Mouse (Mus musculus): ENCODE results near the gene Rab3ip.

Gene Rab3ip

DNA sequence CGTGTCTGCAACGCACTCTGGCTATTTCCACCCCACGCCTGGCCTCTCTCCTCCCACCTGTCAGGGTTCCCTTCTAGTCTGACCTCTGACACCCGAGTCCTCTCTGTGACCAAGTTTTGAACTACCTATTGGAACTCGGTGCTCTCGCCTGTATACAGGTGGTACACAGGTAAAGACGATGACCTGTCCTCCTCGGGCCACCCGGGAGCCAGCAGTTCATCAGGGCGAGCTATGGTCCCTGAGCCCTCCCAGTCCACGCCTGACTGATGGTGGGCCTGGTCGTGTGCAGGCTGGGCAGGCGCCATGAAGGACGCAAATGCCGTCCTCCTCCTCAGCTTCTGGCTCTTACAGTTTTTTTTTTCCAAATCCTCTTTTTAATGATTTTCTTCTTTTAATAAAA is 29.2 kb downstream of the Rab3ip start:
- in situ Hi-C loops (cut with MboI, MseI), result loop anchor here (10.0 kb wide), 1 partner anchor 1667 kb away; the partner anchor contains the start of gene Tbc1d15

DNA sequence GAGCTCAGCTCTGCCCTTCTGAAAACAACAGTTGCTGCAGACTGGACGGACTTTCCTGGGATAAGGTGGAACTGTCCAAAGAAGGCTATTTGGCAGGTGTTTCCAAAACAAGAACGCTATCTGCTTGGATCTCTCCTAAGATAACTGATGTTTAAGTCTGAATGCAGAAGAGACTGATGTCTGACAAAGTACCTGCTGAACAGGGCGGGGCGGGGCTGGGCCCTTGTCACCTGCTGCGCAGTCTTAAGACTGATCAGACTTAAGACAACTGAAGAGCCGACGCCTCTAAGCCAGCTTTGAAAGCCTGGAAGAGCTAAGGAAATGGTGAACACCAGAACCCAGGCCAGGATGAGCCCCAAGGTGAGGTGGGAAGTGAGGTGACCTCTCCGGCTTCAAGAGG is 29.9 kb downstream of the Rab3ip start:
- in situ Hi-C loops (cut with MboI, MseI), result loop anchor here (10.0 kb wide), 1 partner anchor 1666 kb away; the partner anchor contains the start of gene Tbc1d15

GRCm38 (mm10) chr10:116919368-116920317 is 30.9 kb downstream of the Rab3ip start:
- in situ Hi-C loops (cut with MboI, MseI), result loop anchor here (5.0 to 10.0 kb wide), 2 partner anchors 367 to 1665 kb away; partner anchors contain the start of gene Tbc1d15

DNA sequence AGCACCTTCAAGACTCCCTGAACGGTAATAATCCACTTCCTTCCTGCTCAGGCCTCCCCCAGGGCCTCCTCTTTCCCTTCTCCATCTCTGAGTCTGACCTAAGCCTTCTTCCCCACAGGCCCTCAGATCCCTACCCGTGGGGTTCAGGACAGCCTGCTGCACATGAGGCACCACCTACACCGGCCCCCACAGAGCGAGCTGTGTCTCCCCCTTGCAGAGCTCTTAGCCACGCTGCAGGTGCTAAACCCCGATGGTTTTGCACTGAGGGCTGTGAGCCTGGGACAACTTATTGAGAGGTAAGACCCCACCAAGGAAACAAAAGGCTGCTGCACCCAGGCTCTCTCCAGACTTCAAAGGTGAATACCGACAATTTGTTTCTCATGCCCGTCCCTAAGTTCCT is 34.0 kb downstream of the Rab3ip start:
- in situ Hi-C loops (cut with MboI, MseI), result loop anchor here (5.0 kb wide), 1 partner anchor 364 kb away; no protein-coding TSS in a partner anchor

DNA sequence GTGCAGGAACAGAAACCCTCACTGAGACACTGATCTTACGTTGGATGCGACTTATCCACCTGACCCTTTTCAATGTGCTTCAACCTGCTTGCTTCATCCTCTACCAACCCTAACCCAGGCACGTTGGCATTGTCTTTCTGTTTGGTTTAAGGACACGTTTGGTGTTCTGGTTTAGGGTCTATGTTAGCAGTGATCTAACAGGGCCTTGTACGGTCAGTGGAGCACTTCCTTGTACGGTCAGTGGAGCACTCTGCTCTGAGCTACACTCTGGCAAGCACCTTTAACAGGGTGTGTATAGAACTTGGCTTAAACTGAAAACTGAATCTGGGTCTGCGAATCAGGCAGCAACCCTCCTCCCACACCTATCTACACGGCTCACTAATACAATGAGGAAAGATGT is 35.3 kb downstream of the Rab3ip start:
- in situ Hi-C loops (cut with MboI, MseI), result loop anchor here (5.0 kb wide), 1 partner anchor 363 kb away; no protein-coding TSS in a partner anchor

DNA sequence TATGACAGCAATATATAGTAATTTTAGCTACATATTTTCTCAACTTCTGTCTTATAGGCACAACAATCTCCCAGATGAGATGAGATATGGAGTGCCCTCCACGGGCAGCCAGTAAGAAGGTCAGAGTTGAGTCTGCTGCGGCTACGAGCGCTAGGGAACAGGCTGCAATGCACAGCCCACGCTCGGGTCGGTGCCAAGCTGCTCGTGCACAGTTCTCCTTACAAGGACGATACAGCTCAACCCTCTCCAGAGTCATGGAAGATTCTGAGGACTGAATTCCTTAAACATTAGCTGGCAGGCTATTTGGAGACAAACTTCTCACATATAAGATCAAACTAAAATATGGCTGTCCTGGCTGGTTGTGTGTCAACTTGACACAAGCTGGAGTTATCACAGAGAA is 36.0 kb downstream of the Rab3ip start:
- in situ Hi-C loops (cut with MboI, MseI), result no loop called here

DNA sequence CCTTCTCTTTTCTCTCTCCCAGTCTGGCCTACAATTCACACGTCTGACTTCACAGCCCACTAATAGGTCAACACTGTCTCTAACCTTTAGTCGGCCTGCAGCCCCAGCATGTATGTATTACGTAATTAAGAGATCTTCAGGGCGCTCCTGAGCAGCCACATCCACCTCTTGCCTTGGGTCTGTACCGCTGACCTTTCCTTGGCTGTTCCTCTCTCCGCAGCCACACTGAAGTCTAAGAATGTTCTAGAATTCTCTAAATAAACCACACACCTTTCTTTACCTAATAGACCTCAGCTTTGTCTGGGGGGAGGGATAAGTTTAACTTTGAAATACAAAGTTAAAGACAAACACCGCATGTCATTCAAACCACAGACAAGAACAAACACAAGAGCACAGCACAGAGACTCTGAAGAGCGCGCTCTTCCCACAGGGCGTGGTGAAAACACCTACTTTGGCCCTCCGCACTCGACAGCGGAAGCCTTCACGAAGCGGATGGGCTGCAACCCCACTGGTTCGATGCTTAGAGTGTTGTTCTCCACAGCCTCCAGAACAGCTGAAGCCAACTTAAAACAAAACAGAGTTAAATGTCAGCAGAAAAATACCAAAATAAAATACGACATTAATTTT is 36.8 kb downstream of the Rab3ip start:
- in situ Hi-C loops (cut with MboI, MseI), result no loop called here

DNA sequence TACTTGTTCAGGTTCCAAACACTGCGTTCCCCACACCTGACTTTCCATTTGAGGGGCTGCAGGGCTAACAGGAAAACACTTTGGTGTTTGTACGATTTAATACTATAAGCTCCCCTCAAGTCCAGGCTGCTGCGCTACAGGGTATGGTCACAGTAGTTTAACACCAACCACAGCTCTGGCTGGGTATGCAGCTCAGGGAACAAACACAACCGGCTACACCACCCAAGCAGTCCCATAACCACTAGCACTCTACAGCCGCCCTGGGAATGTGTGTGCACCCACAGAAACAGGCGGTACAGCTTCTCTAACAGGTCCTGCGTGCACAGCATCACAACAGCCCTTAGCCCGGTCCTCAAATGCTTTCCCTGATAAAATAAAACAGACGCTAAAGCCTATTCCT is 37.7 kb downstream of the Rab3ip start:
- in situ Hi-C loops (cut with MboI, MseI), result no loop called here

GRCm38 (mm10) chr10:116908901-116909642 is 41.5 kb downstream of the Rab3ip start:
- in situ Hi-C loops (cut with MboI, MseI), result no loop called here

DNA sequence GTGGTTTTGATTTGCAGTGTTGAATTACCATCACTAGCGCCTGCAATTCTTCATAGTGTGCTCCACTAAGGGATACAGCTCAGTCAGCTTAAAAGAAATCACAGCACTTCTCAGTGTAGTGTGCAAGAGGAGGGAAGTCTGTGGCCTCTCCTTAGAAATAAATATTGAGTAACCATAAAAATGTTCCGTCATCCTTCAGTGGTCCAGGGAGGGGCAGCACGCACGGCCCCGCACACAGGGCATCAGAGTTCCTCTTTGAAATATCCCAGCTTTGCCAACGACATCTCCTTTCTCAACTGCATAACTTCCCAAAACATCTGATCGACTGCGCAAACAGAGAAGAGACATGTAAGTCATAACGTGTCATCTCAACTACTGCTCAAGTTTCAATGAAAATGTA is 43.8 kb downstream of the Rab3ip start:
- in situ Hi-C loops (cut with MboI, MseI), result no loop called here

GRCm38 (mm10) chr10:116904503-116904908 is 46.1 kb downstream of the Rab3ip start:
- in situ Hi-C loops (cut with MboI, MseI), result no loop called here

- in situ Hi-C loops (cut with MboI, MseI), result no loop called here
Measured at GRCm38 (mm10) chr10:116896336-116897177, 54.0 kb downstream of the Rab3ip start, which contains the start of gene Myrfl. TSS of gene Myrfl (minus strand) at chr10:116896919.

DNA sequence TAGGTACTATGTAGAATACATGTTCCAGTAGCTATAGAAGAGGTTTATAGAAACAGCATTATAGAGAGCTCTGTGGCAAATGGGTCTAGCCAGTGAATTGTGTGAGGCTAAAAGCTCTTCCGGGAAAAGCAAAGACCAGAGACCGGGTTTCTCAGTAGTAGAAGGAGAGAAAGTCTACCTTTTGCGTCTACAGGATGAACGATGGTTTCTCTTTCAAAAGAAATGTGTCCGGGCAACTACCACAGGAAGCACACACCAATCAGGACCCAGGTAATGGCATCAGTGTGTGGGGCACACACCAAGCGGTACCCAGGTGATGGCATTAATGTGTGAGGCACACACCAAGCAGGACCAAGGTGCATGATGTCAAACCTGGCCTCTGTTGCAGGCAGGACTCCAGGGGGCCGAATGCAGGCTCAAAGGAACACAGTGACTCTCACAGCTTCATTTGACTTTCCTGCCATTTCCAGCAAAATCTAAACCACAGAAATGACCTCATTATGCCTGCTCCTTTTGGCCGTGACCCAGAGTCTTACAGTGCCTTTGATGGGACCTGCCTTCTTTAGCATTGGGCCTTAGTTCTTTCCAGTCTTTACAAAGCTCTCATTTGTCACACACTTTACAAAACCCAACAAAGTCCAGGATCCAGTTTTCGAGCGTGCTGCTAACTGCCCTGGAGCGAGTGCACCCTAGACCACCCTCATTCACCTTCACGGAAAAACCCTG is 55.3 kb downstream of the Rab3ip start:
- in situ Hi-C loops (cut with MboI, MseI), result no loop called here

- in situ Hi-C loops (cut with MboI, MseI), result no loop called here
Measured at GRCm38 (mm10) chr10:116894540-116894939, 56.0 kb downstream of the Rab3ip start.

GRCm38 (mm10) chr10:116893753-116894152 is 56.8 kb downstream of the Rab3ip start:
- in situ Hi-C loops (cut with MboI, MseI), result no loop called here

DNA sequence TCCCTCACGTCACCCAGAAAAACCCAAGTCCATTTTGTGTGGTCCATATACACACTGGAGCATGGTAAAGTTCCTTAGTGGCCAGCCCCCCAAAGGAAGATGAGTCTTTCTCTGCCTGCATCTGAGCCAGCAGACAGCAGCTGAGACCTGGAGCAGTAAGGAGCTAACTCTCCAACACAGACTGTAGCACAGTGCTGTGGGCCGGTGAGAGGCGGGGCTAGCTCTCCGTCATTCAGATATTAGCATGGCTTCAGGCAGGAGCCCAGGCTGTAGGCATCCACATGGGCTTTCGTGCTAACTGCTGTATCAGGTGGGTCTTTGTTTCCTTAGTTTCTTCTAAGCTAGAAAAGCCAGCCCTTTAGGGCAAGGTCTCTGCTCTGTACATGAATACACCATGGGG is 60.0 kb downstream of the Rab3ip start:
- in situ Hi-C loops (cut with MboI, MseI), result no loop called here

GRCm38 (mm10) chr10:116884552-116884951 is 66.0 kb downstream of the Rab3ip start:
- in situ Hi-C loops (cut with MboI, MseI), result no loop called here

- in situ Hi-C loops (cut with MboI, MseI), result no loop called here
Measured at GRCm38 (mm10) chr10:116883531-116883930, 67.0 kb downstream of the Rab3ip start.

- in situ Hi-C loops (cut with MboI, MseI), result no loop called here
Measured at GRCm38 (mm10) chr10:116877436-116877835, 73.1 kb downstream of the Rab3ip start.

DNA sequence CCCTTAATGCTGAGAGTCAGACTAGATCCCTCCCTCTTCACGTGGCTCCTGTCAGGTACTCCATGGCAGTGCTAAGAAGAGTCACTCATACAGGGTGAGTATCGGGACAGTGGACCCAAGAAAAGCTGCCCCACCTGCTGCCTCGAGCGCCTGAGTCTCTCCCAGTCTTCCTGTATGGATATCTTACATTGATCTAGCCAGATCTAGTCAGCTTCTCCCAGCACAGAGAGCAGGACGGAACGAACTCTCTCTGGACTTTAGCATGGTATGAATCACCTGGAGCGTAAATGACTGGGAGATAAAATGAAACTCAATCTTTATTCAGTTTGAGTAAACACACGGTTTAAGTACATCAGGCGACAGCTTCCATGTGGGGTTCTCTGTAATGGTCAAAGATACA is 76.1 kb downstream of the Rab3ip start:
- in situ Hi-C loops (cut with MboI, MseI), result loop anchor here (25.0 kb wide), 1 partner anchor 1463 kb away; the partner anchor contains the start of genes Gm9040, Gm9044, Gm9045 and Gm9046

All from T-helper 1 cell (primary cell).